In the genomic region with DNA sequence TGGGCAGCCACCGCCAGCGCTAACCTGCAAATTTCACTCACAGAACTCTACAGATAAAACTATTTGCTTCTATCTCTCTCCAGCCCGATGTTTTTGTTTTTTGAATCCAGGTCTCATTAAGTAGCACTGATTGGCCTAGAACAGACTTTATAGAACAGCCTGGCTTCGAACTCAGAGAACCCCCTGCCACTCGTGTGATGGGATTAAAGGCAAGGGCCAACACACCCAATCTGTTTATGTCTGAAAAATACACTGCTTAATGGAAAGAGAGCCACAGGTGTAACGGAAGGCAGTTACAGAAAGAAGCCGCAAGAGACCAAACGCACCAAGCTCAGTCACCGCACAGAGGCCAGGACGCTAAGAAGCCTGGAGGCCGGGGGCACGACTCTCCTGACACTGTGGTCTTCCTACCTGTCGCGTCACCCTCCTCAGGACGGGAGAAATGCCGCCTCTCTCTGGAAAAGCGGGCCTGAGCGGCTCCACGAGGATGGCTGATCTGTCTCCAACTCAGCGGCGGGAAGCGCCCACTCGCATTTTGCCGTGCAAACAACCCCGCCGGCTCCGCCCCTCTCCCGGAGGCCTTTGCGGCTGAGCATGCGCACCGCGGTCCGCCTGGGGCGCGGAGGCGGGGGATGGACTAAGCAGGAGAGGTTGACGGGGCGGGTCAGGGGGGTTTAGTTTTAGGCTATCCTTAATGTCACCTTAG, we compare ENCODE assay signal across 8 mouse cellular contexts. TPM values are rescaled to one million over a fixed set of nuclear protein-coding genes. Genes with fewer than 3 reads are reported as not detected.
DNase-seq lines count a peak whose midpoint lies in the region; ATAC-seq lines count a peak whose summit lies in the region.

A gene (minus strand): TSS at position 568 of the 706 bp plus-strand sequence.

- WGBS in hindbrain, embryonic 11.5 days, result 1% methylated on average over 38 of the region's 38 CpGs

- H3K9me3 ChIP-seq in hindbrain, embryonic 11.5 days (ENCODE audit: control insufficient read depth, low read length), result no peaks in the 10 kb centered on the region

- no peaks in the 10 kb centered on the region for H3K4me1 ChIP-seq in hindbrain, embryonic 11.5 days (replicated peaks; ENCODE audit: control insufficient read depth, insufficient read depth, low read length)

- H3K4me2 ChIP-seq in hindbrain, embryonic 11.5 days (replicated peaks; ENCODE audit: low read depth, low read length), result peak within 1 kb of the TSS; percentile 82

- H3K27me3 ChIP-seq in hindbrain, embryonic 11.5 days (ENCODE audit: control insufficient read depth, insufficient read depth, low read length), result no peaks in the 10 kb centered on the region

- peak; percentile 83 for ATAC-seq in hindbrain, embryonic 11.5 days (ENCODE audit: low FRiP score)

- H3K27ac ChIP-seq in hindbrain, embryonic 11.5 days (ENCODE audit: low read depth, low read length), result peak within 1 kb of the TSS; percentile 42; the same call in 1 of the 2 replicates

- peak within 1 kb of the TSS; percentile 81 for H3K9ac ChIP-seq in hindbrain, embryonic 11.5 days (ENCODE audit: low read depth, low read length)

- H3K4me3 ChIP-seq in hindbrain, embryonic 11.5 days (ENCODE audit: low read depth, low read length), result peak within 1 kb of the TSS; percentile 84

- peak; percentile 87 for DNase-seq in MN1 (ENCODE audit: low spot score)
- peak; percentile 87 for DNase-seq in cerebellum, adult 9-10 months
- DNase-seq in frontal cortex, adult 2 months (ENCODE audit: extremely low spot score in 1 of 2, low spot score in 1 of 2), result peak; percentile 56 to 92
- peak; percentile 93 for DNase-seq in hindbrain, embryonic 11.5 days (ENCODE audit: low spot score)
- DNase-seq in layer of hippocampus, postnatal 14 days (ENCODE audit: low spot score in 2 of 2), result peak; percentile 79 to 84
- peak; percentile 91 for DNase-seq in lung, postnatal 14 days
- DNase-seq in retina, adult 2 months (ENCODE audit: low read depth, low spot score), result peak; percentile 69
- peak; percentile 93 to 94 for DNase-seq in thymus, postnatal 36 days

- no peaks in the 10 kb centered on the region for H3K36me3 ChIP-seq in hindbrain, embryonic 11.5 days (ENCODE audit: control insufficient read depth, insufficient read depth, low read length)

RNA-seq across cellular contexts. Expression of the gene that starts here (rescaled TPM):
- polyA plus RNA-seq in frontal cortex, adult 2 months (2012; rRNA removed), result 7.0 and 8.0 TPM in 2 replicates
- 25.2 and 37.1 TPM in 2 replicates for polyA plus RNA-seq in hindbrain, embryonic 11.5 days (2014; fragmentation: Nextera tagmentation; extraction: Ambion mirVana)
- total RNA-seq in layer of hippocampus, postnatal 14 days (2021), result 10 to 100 TPM; 10.3 to 10.6 TPM

Comparison
In these comparisons a context has a peak if more than half of its experiments do, and no peak if none do; other contexts are left out.
1. Peak in every context shown above with its lines: DNase-seq, ATAC-seq, H3K4me3 ChIP-seq and H3K27ac ChIP-seq.